Comparison of ENCODE assay signal across 10 mouse cellular contexts in genomic region chr5:21640961-21641360, GRCm38 (mm10). TPM values are rescaled to one million over a fixed set of nuclear protein-coding genes. Genes with fewer than 3 reads are reported as not detected.
DNase-seq lines count a peak whose midpoint lies in the region; ATAC-seq and TF ChIP-seq lines count a peak whose summit lies in the region.
"Had no signal": no experiment of that assay in that cellular context is flagged by ENCODE, and none has a peak within 500 bp of the region (broad histone marks: within the 10 kb centered on the region; RNA-seq: fewer than 3 reads in every experiment).

No protein-coding gene starts in this region.

- no peak overlapping the region for H3K4me3 ChIP-seq in hindbrain, embryonic 14.5 days (replicated peaks; ENCODE audit: low read length)
- H3K4me3 ChIP-seq in hindbrain, embryonic 16.5 days (ENCODE audit: low read length): no peak overlapping the region
- H3K4me3 ChIP-seq in CH12.LX (replicated peaks in 1 of 3; ENCODE audit: low read depth in 2 of 3, low read length in 2 of 3, poor library complexity in 1 of 3): no peak overlapping the region
- no peak overlapping the region for H3K4me3 ChIP-seq in bone marrow, adult 2 months (replicated peaks; ENCODE audit: control insufficient read depth, low read depth, low read length)
- no peak overlapping the region for H3K4me3 ChIP-seq in lung, postnatal 0 days (ENCODE audit: low read depth, low read length)
- H3K4me3 ChIP-seq: embryonic facial prominence, embryonic 15.5 days; limb, embryonic 12.5 days had no signal

- no peak for TF ChIP-seq POLR2A in CH12.LX (IDR thresholded peaks at IDR 0.05; ENCODE audit: low read depth, low read length)
- TF ChIP-seq POLR2A in bone marrow, adult 2 months (IDR thresholded peaks at IDR 0.05; ENCODE audit: borderline replicate concordance, control insufficient read depth, low read depth, low read length): no peak

- no peaks in the 10 kb centered on the region for H3K9me3 ChIP-seq in hindbrain, embryonic 14.5 days (ENCODE audit: control insufficient read depth, low read length)
- H3K9me3 ChIP-seq in hindbrain, embryonic 16.5 days (ENCODE audit: control insufficient read depth, low read length): no peaks in the 10 kb centered on the region
- no peaks in the 10 kb centered on the region for H3K9me3 ChIP-seq in CH12.LX (replicated peaks; ENCODE audit: low read length)
- H3K9me3 ChIP-seq in lung, postnatal 0 days (ENCODE audit: low read length): no peaks in the 10 kb centered on the region
- H3K9me3 ChIP-seq: embryonic facial prominence, embryonic 15.5 days; limb, embryonic 12.5 days had no signal

- 0% methylated on average over 1 of the region's 1 CpGs for WGBS in hindbrain, embryonic 14.5 days
- WGBS in hindbrain, embryonic 16.5 days: 3% methylated on average over 1 of the region's 1 CpGs
- WGBS in bone marrow, adult 2 months: 3% methylated on average over 1 of the region's 1 CpGs
- WGBS in lung, postnatal 0 days: 3% methylated on average over 1 of the region's 1 CpGs

- 0 out of 2 replicates have a peak, but pooled peaks cover 3% of the 10 kb centered on the region for H3K27me3 ChIP-seq in hindbrain, embryonic 14.5 days (ENCODE audit: control insufficient read depth, insufficient read depth, low read length)
- H3K27me3 ChIP-seq in hindbrain, embryonic 16.5 days (replicated peaks; ENCODE audit: control insufficient read depth, insufficient read depth, low read length): no peaks in the 10 kb centered on the region
- H3K27me3 ChIP-seq in CH12.LX (replicated peaks): peaks cover 26% of the 10 kb centered on the region
- H3K27me3 ChIP-seq in lung, postnatal 0 days (replicated peaks; ENCODE audit: insufficient read depth, low read length): no peaks in the 10 kb centered on the region

- no peaks in the 10 kb centered on the region for H3K36me3 ChIP-seq in hindbrain, embryonic 14.5 days (replicated peaks; ENCODE audit: control insufficient read depth, insufficient read depth)
- H3K36me3 ChIP-seq in hindbrain, embryonic 16.5 days (ENCODE audit: control insufficient read depth, insufficient read depth, low read length): no peaks in the 10 kb centered on the region
- no peaks in the 10 kb centered on the region for H3K36me3 ChIP-seq in CH12.LX (replicated peaks in 1 of 2; ENCODE audit: control insufficient read depth in 1 of 2, insufficient read depth in 1 of 2, low read length in 1 of 2)
- no peaks in the 10 kb centered on the region for H3K36me3 ChIP-seq in lung, postnatal 0 days (ENCODE audit: insufficient read depth, low read length)
- H3K36me3 ChIP-seq: embryonic facial prominence, embryonic 15.5 days; limb, embryonic 12.5 days had no signal

- in situ Hi-C loops in CH12.LX (cut with MboI; ENCODE audit: low pct_ligation_motif_present, low pct_unique_long_range_greater_than_20kb, low sequenced_read_pairs): loop anchor here (10.0 kb wide), 1 partner anchor 356 kb away; no protein-coding TSS in a partner anchor

- TF ChIP-seq CTCF in CH12.LX (conservative IDR thresholded peaks at IDR 0.05 in 1 of 2, IDR thresholded peaks at IDR 0.05 in 1 of 2; ENCODE audit: low read depth in 2 of 2, low read length in 2 of 2): peak; percentile 57 to 81
- TF ChIP-seq CTCF in bone marrow, adult 2 months (IDR thresholded peaks at IDR 0.05; ENCODE audit: control insufficient read depth, insufficient read depth, low read length): peak; percentile 21; the same call in 1 of the 2 replicates
- peak; percentile 82 for TF ChIP-seq CTCF in lung, postnatal 0 days (IDR thresholded peaks at IDR 0.05)

- no peak for TF ChIP-seq EP300 in CH12.LX (IDR thresholded peaks at IDR 0.05; ENCODE audit: low read length)
- TF ChIP-seq EP300 in lung, postnatal 0 days (IDR thresholded peaks at IDR 0.05): no peak

- peaks cover 7% of the 10 kb centered on the region; the same call in 1 of the 2 replicates for H3K4me1 ChIP-seq in hindbrain, embryonic 14.5 days (replicated peaks; ENCODE audit: control insufficient read depth, insufficient read depth, low read length)
- H3K4me1 ChIP-seq in hindbrain, embryonic 16.5 days (ENCODE audit: control insufficient read depth, insufficient read depth, low read depth, low read length): peaks cover 3% of the 10 kb centered on the region; the same call in 1 of the 2 replicates
- H3K4me1 ChIP-seq in CH12.LX (ENCODE audit: control insufficient read depth in 1 of 2, insufficient read depth in 2 of 2): peaks cover 0 to 8% of the 10 kb centered on the region in 2 experiments; a peak in 2 of 4 replicates
- peaks cover 2% of the 10 kb centered on the region; the same call in 1 of the 2 replicates for H3K4me1 ChIP-seq in bone marrow, adult 2 months (ENCODE audit: control insufficient read depth, insufficient read depth, low read length)
- H3K4me1 ChIP-seq in lung, postnatal 0 days (ENCODE audit: insufficient read depth, low read depth, low read length): 0 out of 2 replicates have a peak, but pooled peaks cover 5% of the 10 kb centered on the region

- no peak overlapping the region for H3K27ac ChIP-seq in hindbrain, embryonic 14.5 days
- H3K27ac ChIP-seq in hindbrain, embryonic 16.5 days (ENCODE audit: low read depth, low read length): no peak overlapping the region
- no peak overlapping the region for H3K27ac ChIP-seq in CH12.LX (ENCODE audit: insufficient read depth, low read depth)
- H3K27ac ChIP-seq in bone marrow, adult 2 months (ENCODE audit: control insufficient read depth, insufficient read depth, low read depth, low read length, poor library complexity): no peak overlapping the region
- H3K27ac ChIP-seq in lung, postnatal 0 days (ENCODE audit: low read length): no peak overlapping the region
- H3K27ac ChIP-seq: embryonic facial prominence, embryonic 15.5 days; limb, embryonic 12.5 days had no signal

- H3K79me2 ChIP-seq in CH12.LX (replicated peaks; ENCODE audit: control insufficient read depth, extremely low read depth, insufficient read depth, poor library complexity, severe bottlenecking): no peaks in the 10 kb centered on the region

- peak; percentile 84 for TF ChIP-seq RAD21 in CH12.LX (IDR thresholded peaks at IDR 0.05; ENCODE audit: low read depth, low read length)

- DNase-seq in hindbrain, embryonic 14.5 days (ENCODE audit: low spot score): peak; percentile 77
- DNase-seq in CH12.LX (ENCODE audit: extremely low read depth): peak; percentile 27
- peak; percentile 55 to 71 for DNase-seq in frontal cortex, postnatal 25 days (ENCODE audit: low spot score in 2 of 2)
- peak; percentile 48 for DNase-seq in lung, postnatal 0 days (ENCODE audit: low spot score)
- DNase-seq in spleen, postnatal 4 days (ENCODE audit: low spot score in 2 of 2): peak; percentile 35 to 70

- ATAC-seq in hindbrain, embryonic 14.5 days (ENCODE audit: low FRiP score): no peak
- no peak for ATAC-seq in hindbrain, embryonic 16.5 days
- ATAC-seq in lung, postnatal 0 days: no peak
- no peak for ATAC-seq in activated CD4-positive, CD25-positive, alpha-beta regulatory T cell, adult 4 months

- dilution Hi-C loops in CH12.LX (cut with MboI; ENCODE audit: extremely low pct_ligation_motif_present, extremely low pct_unique_long_range_greater_than_20kb, low sequenced_read_pairs): no loop called here

- H3K4me2 ChIP-seq in hindbrain, embryonic 14.5 days (replicated peaks): no peak overlapping the region
- H3K4me2 ChIP-seq in hindbrain, embryonic 16.5 days (ENCODE audit: low read length): no peak overlapping the region
- H3K4me2 ChIP-seq in CH12.LX (ENCODE audit: insufficient read depth, low read depth, poor library complexity, severe bottlenecking): no peak overlapping the region
- H3K4me2 ChIP-seq in lung, postnatal 0 days (replicated peaks; ENCODE audit: low read depth, low read length): no peak overlapping the region
- H3K4me2 ChIP-seq: embryonic facial prominence, embryonic 15.5 days; limb, embryonic 12.5 days had no signal

- no peak overlapping the region for H3K9ac ChIP-seq in hindbrain, embryonic 14.5 days
- H3K9ac ChIP-seq in hindbrain, embryonic 16.5 days (ENCODE audit: low read depth, low read length): no peak overlapping the region
- H3K9ac ChIP-seq in CH12.LX (ENCODE audit: insufficient read depth, low read depth): no peak overlapping the region
- no peak overlapping the region for H3K9ac ChIP-seq in lung, postnatal 0 days (replicated peaks; ENCODE audit: low read depth)
- H3K9ac ChIP-seq: embryonic facial prominence, embryonic 15.5 days; limb, embryonic 12.5 days had no signal

TF ChIP-seq in CH12.LX, 34 proteins besides CTCF, POLR2A, EP300 and RAD21 (continues in another document):
- no peak for TF ChIP-seq MXI1 (IDR thresholded peaks at IDR 0.05; ENCODE audit: low read depth, low read length)
- TF ChIP-seq TBP (conservative IDR thresholded peaks at IDR 0.05; ENCODE audit: low read depth, low read length): no peak
- no peak for TF ChIP-seq JUND (conservative IDR thresholded peaks at IDR 0.05; ENCODE audit: low read depth, low read length)
- TF ChIP-seq ZNF384 (IDR thresholded peaks at IDR 0.05; ENCODE audit: low read depth, low read length): no peak
- TF ChIP-seq ZMIZ1 (IDR thresholded peaks at IDR 0.05; ENCODE audit: low read depth, low read length): no peak
- no peak for TF ChIP-seq TCF12 (IDR thresholded peaks at IDR 0.05; ENCODE audit: low read depth, low read length)
- no peak for TF ChIP-seq CHD1 (IDR thresholded peaks at IDR 0.05; ENCODE audit: low read depth, low read length)

RNA-seq across cellular contexts. Expression of gene Fbxl13, which starts 4.5 kb away (rescaled TPM):
- polyA plus RNA-seq in hindbrain, embryonic 14.5 days (2014; fragmentation: Nextera tagmentation; extraction: Ambion mirVana): 0.20 TPM in 2 replicates
- polyA plus RNA-seq in hindbrain, embryonic 16.5 days (2015; fragmentation: Nextera tagmentation; extraction: Ambion mirVana): 0.10 and 0.21 TPM in 2 replicates
- total RNA-seq in CH12.LX (2012; rRNA removed) (0.29 and 0.30 TPM in 2 replicates), CH12.LX (2014; rRNA removed) (0.19 TPM in 1 of 2 replicates, not detected in the other)
- 0.14 TPM in 1 of 2 replicates, not detected in the other for polyA plus RNA-seq in CH12.LX (2012; ENCODE audit: insufficient read length, low read depth)
- polyA plus RNA-seq in bone marrow, adult 2 months (2011; ENCODE audit: insufficient read depth, insufficient read length, low replicate concordance, missing spikeins): not detected in 2 replicates
- 1.1 and 1.2 TPM in 2 replicates for polyA plus RNA-seq in lung, postnatal 0 days (2015; fragmentation: Nextera tagmentation; extraction: Ambion mirVana)
- polyA plus RNA-seq in activated CD4-positive, CD25-positive, alpha-beta regulatory T cell, adult 4 months (2017; shearing (Covaris generic)): not detected

RNA-seq across cellular contexts. Expression of gene Armc10, which starts 4.7 kb away (rescaled TPM):
- polyA plus RNA-seq in hindbrain, embryonic 14.5 days (2014; fragmentation: Nextera tagmentation; extraction: Ambion mirVana): 56.4 and 58.7 TPM in 2 replicates
- 40.5 and 45.3 TPM in 2 replicates for polyA plus RNA-seq in hindbrain, embryonic 16.5 days (2015; fragmentation: Nextera tagmentation; extraction: Ambion mirVana)
- total RNA-seq in CH12.LX (2012; rRNA removed): 36.5 and 39.1 TPM in 2 replicates
- total RNA-seq in CH12.LX (2014; rRNA removed): 71.9 and 74.7 TPM in 2 replicates
- 46.0 and 47.3 TPM in 2 replicates for polyA plus RNA-seq in CH12.LX (2012; ENCODE audit: insufficient read length, low read depth)
- 10.2 and 12.9 TPM in 2 replicates for polyA plus RNA-seq in bone marrow, adult 2 months (2011; ENCODE audit: insufficient read depth, insufficient read length, low replicate concordance, missing spikeins)
- polyA plus RNA-seq in lung, postnatal 0 days (2015; fragmentation: Nextera tagmentation; extraction: Ambion mirVana): 30.1 and 33.4 TPM in 2 replicates
- 10 to 100 TPM; 32.4 to 36.9 TPM for polyA plus RNA-seq in activated CD4-positive, CD25-positive, alpha-beta regulatory T cell, adult 4 months (2017; shearing (Covaris generic))

Comparison
In these comparisons a context has a peak if more than half of its experiments do, and no peak if none do; other contexts are left out.
1. DNase-seq: peak in every context shown above with its lines; median percentile 77 in hindbrain, embryonic 14.5 days; 63 in frontal cortex, postnatal 25 days; 52 in spleen, postnatal 4 days; 48 in lung, postnatal 0 days; 27 in CH12.LX.
2. CTCF ChIP-seq: peak in every context shown above with its lines; median percentile 82 in lung, postnatal 0 days; 69 in CH12.LX; 21 in bone marrow, adult 2 months.